Mouse (Mus musculus) heart, embryonic 10.5 days (tissue): ENCODE results near the gene Rnf225. TPM values are rescaled to one million over a fixed set of nuclear protein-coding genes. Genes with fewer than 3 reads are reported as not detected.

Source experiments
- DNase-seq: peaks from one replicate; pipeline ENCODE4 v3.0.0-alpha.2; 2017; ENCODE audit warnings: low spot score
- H3K27ac ChIP-seq: fragments of 300-500 bp; sonication (generic); 2 replicates; pipeline ENCODE4 v1.5.1; 2016; ENCODE audit warnings: mild to moderate bottlenecking
- H3K27me3 ChIP-seq: fragments of 300-500 bp; sonication (generic); 2 replicates; pipeline ENCODE4 v1.6.1; 2016; ENCODE audit warnings: mild to moderate bottlenecking; ENCODE audit not compliant: poor library complexity, insufficient read depth, severe bottlenecking
- H3K36me3 ChIP-seq: fragments of 300-500 bp; sonication (generic); 2 replicates; pipeline ENCODE4 v1.6.1; 2016; ENCODE audit warnings: mild to moderate bottlenecking, moderate library complexity
- H3K4me1 ChIP-seq: fragments of 300-500 bp; sonication (generic); 2 replicates; pipeline ENCODE4 v1.6.1; 2016; ENCODE audit warnings: mild to moderate bottlenecking
- H3K4me3 ChIP-seq: fragments of 300-500 bp; sonication (generic); 2 replicates; pipeline ENCODE4 v1.5.1; 2016; ENCODE audit warnings: mild to moderate bottlenecking, moderate library complexity
- H3K9me3 ChIP-seq: fragments of 300-500 bp; sonication (generic); 2 replicates; pipeline ENCODE4 v1.6.1; 2016; ENCODE audit warnings: mild to moderate bottlenecking, moderate library complexity
- whole genome bisulfite sequencing: fragments of 180-500 bp; shearing (Covaris S2); methylation state at CpG from one replicate; pipeline ENCODE4 v1.1.7; 2016; 5-methylcytosine and 5-hydroxymethylcytosine counted together
- polyA plus RNA-seq: library from polyadenylated mRNA; unstranded; fragments of >200 nt; fragmentation: Nextera tagmentation; extraction: Ambion mirVana; gene quantifications from 2 replicates; pipeline ENCODE4 v1.2.1, GENCODE M21; 2016

Gene Rnf225
- polyA plus RNA-seq, 1 experiment from 2014 or later: 1.1 TPM

- Histone ChIP-seq H3K9me3 (no peaks in the 10 kb centered on the region), H3K4me3 (peak within 1 kb of the TSS; percentile 72), H3K27me3 (no peaks in the 10 kb centered on the region), H3K36me3 (peaks cover 7% of the 10 kb centered on the region), H3K4me1 (peaks cover 23% of the 10 kb centered on the region), H3K27ac (peak within 1 kb of the TSS; percentile 92)
- DNase-seq: peak; percentile 100
- WGBS: under 1% methylated on average over 49 of the region's 49 CpGs
Observed at GRCm38 (mm10) chr7:12977682-12978389, 50.6 kb downstream of the Rnf225 start, which contains the start of gene Zfp446. Zfp446 (plus strand) TSS chr7:12977848.

DNA sequence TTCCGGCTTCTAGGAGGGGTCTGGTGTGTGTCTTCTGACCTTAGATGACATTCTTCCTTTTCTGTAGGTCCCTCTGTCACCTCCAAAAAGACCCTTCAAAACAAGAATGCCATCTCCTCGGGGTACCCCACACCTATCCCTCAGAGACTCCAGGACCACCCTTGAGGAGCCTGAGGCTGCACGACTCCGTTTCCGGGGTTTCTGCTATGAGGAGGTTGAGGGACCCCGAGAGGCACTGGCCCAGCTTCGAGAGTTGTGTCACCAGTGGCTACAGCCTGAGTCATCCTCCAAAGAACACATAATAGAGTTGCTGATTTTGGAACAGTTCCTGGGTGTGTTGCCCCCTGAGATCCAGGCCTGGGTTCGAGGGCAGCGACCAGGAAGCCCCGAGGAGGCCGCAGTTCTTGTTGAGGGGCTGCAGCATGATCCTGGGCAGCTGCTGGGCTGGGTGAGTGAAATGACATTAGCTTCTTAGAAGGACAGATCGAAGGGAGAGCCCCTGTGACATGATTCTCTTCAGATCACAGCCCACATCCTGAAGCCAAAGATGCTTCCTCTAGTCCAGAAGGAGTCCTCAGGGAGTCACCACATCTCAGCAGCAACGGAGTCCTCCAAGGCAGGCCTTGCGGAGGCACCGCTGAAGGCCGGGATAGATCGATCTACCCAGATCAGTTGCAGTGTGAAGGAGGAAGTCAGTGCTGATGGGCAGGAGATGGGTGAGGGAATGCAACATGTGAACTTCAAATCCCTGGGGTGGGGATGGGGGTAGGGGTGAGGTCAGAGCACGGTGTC lies 51.9 kb downstream of the Rnf225 start:
- 81% methylated on average over 18 of the region's 18 CpGs for WGBS
- Histone ChIP-seq H3K27me3 (no peaks in the 10 kb centered on the region), H3K36me3 (peaks cover 8% of the 10 kb centered on the region), H3K4me1 (peaks cover 23% of the 10 kb centered on the region), H3K27ac (peak overlapping the region; percentile 92), H3K4me3 (peak overlapping the region; percentile 72), H3K9me3 (no peaks in the 10 kb centered on the region)
- DNase-seq: no peak

GRCm38 (mm10) chr7:12979776-12980175 lies 52.6 kb downstream of the Rnf225 start:
- 66% methylated on average over 6 of the region's 6 CpGs for WGBS
- peaks cover 8% of the 10 kb centered on the region for H3K36me3 ChIP-seq
- no peaks in the 10 kb centered on the region for H3K9me3 ChIP-seq
- H3K4me1 ChIP-seq: peaks cover 23% of the 10 kb centered on the region
- no peak for DNase-seq
- H3K4me3 ChIP-seq: no peak overlapping the region
- H3K27ac ChIP-seq: 0 out of 2 replicates have a peak overlapping the region, but pooled peaks have one; percentile 92
- H3K27me3 ChIP-seq: no peaks in the 10 kb centered on the region

DNA sequence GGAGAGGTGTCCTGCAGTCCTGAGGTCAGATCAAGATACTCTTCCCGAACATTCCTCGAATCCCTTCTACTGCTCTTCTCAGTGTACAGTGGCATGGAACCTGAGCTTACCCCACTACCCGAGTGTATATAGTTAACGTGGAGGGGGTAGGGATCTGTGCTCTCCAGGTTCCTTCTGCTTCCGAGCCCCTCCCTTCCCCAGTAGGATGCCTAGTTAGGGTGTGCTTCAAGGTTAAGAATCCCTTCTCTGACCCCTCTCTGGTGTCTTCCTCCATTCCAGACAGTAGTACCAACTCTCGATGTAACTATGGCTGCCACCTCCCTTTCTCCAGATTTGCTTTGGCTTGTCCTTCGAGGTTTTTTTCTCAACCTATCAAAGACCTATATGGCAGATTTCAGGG lies 53.1 kb downstream of the Rnf225 start:
- Histone ChIP-seq H3K27me3 (no peaks in the 10 kb centered on the region), H3K27ac (no peak overlapping the region), H3K36me3 (peaks cover 8% of the 10 kb centered on the region), H3K9me3 (no peaks in the 10 kb centered on the region), H3K4me1 (peaks cover 23% of the 10 kb centered on the region), H3K4me3 (no peak overlapping the region)
- no peak for DNase-seq
- WGBS: 92% methylated on average over 7 of the region's 7 CpGs

Other genes with a start within 250 kb of the Rnf225 start
- gene Vmn2r55, start 242.4 kb upstream of the Rnf225 start, polyA plus RNA-seq: not detected in 2 replicates
- not detected in 2 replicates for gene Vmn2r56, start 192.4 kb upstream of the Rnf225 start, polyA plus RNA-seq
- gene Zscan18, start 123.8 kb upstream of the Rnf225 start, polyA plus RNA-seq: 10.7 and 10.8 TPM in 2 replicates
- 11.7 and 13.6 TPM in 2 replicates for gene Zfp329, start 108.6 kb upstream of the Rnf225 start, polyA plus RNA-seq
- 24.1 and 25.4 TPM in 2 replicates for gene Zfp110, start 92.7 kb upstream of the Rnf225 start, polyA plus RNA-seq
- gene Zfp128, start 46.2 kb upstream of the Rnf225 start, polyA plus RNA-seq: 3.1 TPM in 2 replicates
- gene Zscan22, start 29.6 kb upstream of the Rnf225 start, polyA plus RNA-seq: 12.9 and 14.8 TPM in 2 replicates
- 662 and 793 TPM in 2 replicates for gene Rps5, start 5.1 kb upstream of the Rnf225 start, polyA plus RNA-seq
- 7.8 and 8.4 TPM in 2 replicates for gene Zfp324, start 38.4 kb downstream of the Rnf225 start, polyA plus RNA-seq
- 8.2 and 8.4 TPM in 2 replicates for gene Zfp446, start 50.4 kb downstream of the Rnf225 start, polyA plus RNA-seq
- gene Slc27a5, start 70.8 kb downstream of the Rnf225 start, polyA plus RNA-seq: not detected in 2 replicates
- 219 and 367 TPM in 2 replicates for gene Trim28, start 71.7 kb downstream of the Rnf225 start, polyA plus RNA-seq
- 18.2 and 20.8 TPM in 2 replicates for gene Zbtb45, start 82.6 kb downstream of the Rnf225 start, polyA plus RNA-seq
- 129 and 142 TPM in 2 replicates for gene Chmp2a, start 107.4 kb downstream of the Rnf225 start, polyA plus RNA-seq
- 159 and 189 TPM in 2 replicates for gene Ube2m, start 110.9 kb downstream of the Rnf225 start, polyA plus RNA-seq
- gene Mzf1, start 127.3 kb downstream of the Rnf225 start, polyA plus RNA-seq: 2.2 and 3.1 TPM in 2 replicates
- gene Vmn1r85, start 167.8 kb downstream of the Rnf225 start, polyA plus RNA-seq: not detected in 2 replicates
- gene Vmn1r86, start 192.5 kb downstream of the Rnf225 start, polyA plus RNA-seq: not detected in 2 replicates
- not detected in 2 replicates for gene Vmn1r87, start 212.7 kb downstream of the Rnf225 start, polyA plus RNA-seq
- not detected in 2 replicates for gene Vmn1r88, start 232.2 kb downstream of the Rnf225 start, polyA plus RNA-seq